Mouse (Mus musculus): ENCODE data around the gene Srd5a1.

GRCm38 (mm10) chr13:69536021-69536420 is 75.2 kb downstream of the Srd5a1 start:
- no peak for TF ChIP-seq CTCF (IDR thresholded peaks at IDR 0.05; ENCODE audit: control insufficient read depth, insufficient read depth, insufficient read length)
- TF ChIP-seq MYOD1 (IDR thresholded peaks at IDR 0.05; ENCODE audit: control insufficient read depth, insufficient read length, low read depth), result no peak
- TF ChIP-seq MYOG (IDR thresholded peaks at IDR 0.05; ENCODE audit: control insufficient read depth, extremely low read depth, insufficient read length), result no peak
- no peak for TF ChIP-seq MAX (IDR thresholded peaks at IDR 0.05)
- no peak for TF ChIP-seq USF1 (IDR thresholded peaks at IDR 0.05; ENCODE audit: low read depth)
- TF ChIP-seq CEBPB (IDR thresholded peaks at IDR 0.05; ENCODE audit: low read depth), result no peak
